Mouse (Mus musculus) liver, postnatal 0 days (tissue): ENCODE data around the gene Igsf9. TPM values are rescaled to one million over a fixed set of nuclear protein-coding genes. Genes with fewer than 3 reads are reported as not detected.

Experiments
- ATAC-seq: fragments of 200-750 bp; cut with Nextera tagmentation; 2 replicates; pipeline ENCODE4 v1.8.0; 2017; ENCODE audit warnings: mild to moderate bottlenecking, moderate library complexity
- DNase-seq: peaks from one replicate; pipeline ENCODE4 v3.0.0-alpha.2; 2016
- H3K27ac ChIP-seq: fragments of 300-500 bp; sonication (generic); 2 replicates; pipeline ENCODE4 v1.5.1; 2014; ENCODE audit warnings: antibody characterized with exemption, moderate library complexity, mild to moderate bottlenecking, low read depth
- H3K27me3 ChIP-seq: fragments of 300-500 bp; sonication (generic); 2 replicates; pipeline ENCODE4 v1.6.1; 2014; ENCODE audit warnings: low read length, control low read depth, mixed read lengths; ENCODE audit not compliant: insufficient read depth
- H3K36me3 ChIP-seq: fragments of 300-500 bp; sonication (generic); replicated peaks from 2 replicates; pipeline ENCODE4 v1.6.1; 2014; ENCODE audit warnings: mild to moderate bottlenecking, control low read depth, low read length, moderate library complexity, mixed read lengths; ENCODE audit not compliant: insufficient read depth
- H3K4me1 ChIP-seq: fragments of 300-500 bp; sonication (generic); 2 replicates; pipeline ENCODE4 v1.6.1; 2014; ENCODE audit warnings: antibody characterized with exemption, mild to moderate bottlenecking, control low read depth; ENCODE audit not compliant: insufficient read depth
- H3K4me2 ChIP-seq: fragments of 300-500 bp; sonication (generic); 2 replicates; pipeline ENCODE4 v1.6.1; 2014; ENCODE audit warnings: low read depth, mild to moderate bottlenecking, low read length, moderate library complexity, mixed read lengths
- H3K4me3 ChIP-seq: fragments of 300-500 bp; sonication (generic); 2 replicates; pipeline ENCODE4 v1.5.1; 2014; ENCODE audit warnings: low read depth, low read length
- H3K9ac ChIP-seq: fragments of 300-500 bp; sonication (generic); replicated peaks from 2 replicates; pipeline ENCODE4 v1.6.1; 2014; ENCODE audit warnings: mild to moderate bottlenecking, moderate library complexity
- H3K9me3 ChIP-seq: fragments of 300-500 bp; sonication (generic); 2 replicates; pipeline ENCODE4 v1.6.1; 2016; ENCODE audit warnings: mild to moderate bottlenecking, control low read depth, low read length, mixed read lengths
- CTCF ChIP-seq: sonication (generic); IDR thresholded peaks from 2 replicates; pipeline ENCODE4 v1.5.1; 2016; ENCODE audit warnings: antibody characterized with exemption, low read depth
- EP300 ChIP-seq: IDR thresholded peaks from 2 replicates; pipeline ENCODE4 v1.6.1; 2016; ENCODE audit warnings: antibody characterized with exemption, low read depth, mild to moderate bottlenecking
- WGBS: fragments of 180-500 bp; shearing (Covaris S2); extraction: QIAGEN DNeasy Blood & Tissue Kit; methylation state at CpG from one replicate; pipeline ENCODE4 v1.1.7; 2014; ENCODE audit not compliant: insufficient replicate concordance; 5-methylcytosine and 5-hydroxymethylcytosine counted together
- polyA plus RNA-seq: library from polyadenylated mRNA; unstranded; fragments of >200 nt; fragmentation: Nextera tagmentation; extraction: Ambion mirVana; gene quantifications from 2 replicates; pipeline ENCODE4 v1.2.1, GENCODE M21; 2015

The Igsf9 gene
- polyA plus RNA-seq, 1 experiment from 2014 or later = 0.73 TPM

DNA sequence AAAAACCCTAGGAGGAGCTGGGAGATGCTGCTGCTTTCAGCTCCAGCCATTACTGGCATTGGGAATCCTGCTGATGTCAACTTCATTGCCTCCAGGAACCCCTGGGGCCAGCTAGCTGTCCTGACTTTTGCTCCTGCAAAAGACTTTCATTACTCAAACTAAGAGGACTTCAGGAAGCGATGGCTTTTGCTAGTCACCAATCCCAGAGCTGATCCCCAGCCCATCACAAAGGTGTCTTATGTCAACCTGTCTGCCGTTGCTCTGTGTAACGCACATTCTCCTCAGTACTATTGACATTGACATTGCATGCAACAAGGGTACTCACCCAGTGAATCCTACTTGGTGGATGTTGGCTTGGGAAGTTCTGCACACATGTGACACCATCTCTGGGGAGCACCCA is 7.4 kb upstream of the Igsf9 start:
- H3K27me3 ChIP-seq = no peaks in the 10 kb centered on the region
- no peak for DNase-seq
- no peaks in the 10 kb centered on the region for H3K9me3 ChIP-seq
- 83% methylated on average over 3 of the region's 3 CpGs for WGBS
- H3K4me2 ChIP-seq = no peak overlapping the region
- no peak overlapping the region for H3K9ac ChIP-seq
- TF ChIP-seq EP300 = no peak
- no peak for TF ChIP-seq CTCF
- no peak for ATAC-seq
- peaks cover 19% of the 10 kb centered on the region for H3K4me1 ChIP-seq
- no peak overlapping the region for H3K4me3 ChIP-seq
- no peaks in the 10 kb centered on the region for H3K36me3 ChIP-seq
- no peak overlapping the region for H3K27ac ChIP-seq

DNA sequence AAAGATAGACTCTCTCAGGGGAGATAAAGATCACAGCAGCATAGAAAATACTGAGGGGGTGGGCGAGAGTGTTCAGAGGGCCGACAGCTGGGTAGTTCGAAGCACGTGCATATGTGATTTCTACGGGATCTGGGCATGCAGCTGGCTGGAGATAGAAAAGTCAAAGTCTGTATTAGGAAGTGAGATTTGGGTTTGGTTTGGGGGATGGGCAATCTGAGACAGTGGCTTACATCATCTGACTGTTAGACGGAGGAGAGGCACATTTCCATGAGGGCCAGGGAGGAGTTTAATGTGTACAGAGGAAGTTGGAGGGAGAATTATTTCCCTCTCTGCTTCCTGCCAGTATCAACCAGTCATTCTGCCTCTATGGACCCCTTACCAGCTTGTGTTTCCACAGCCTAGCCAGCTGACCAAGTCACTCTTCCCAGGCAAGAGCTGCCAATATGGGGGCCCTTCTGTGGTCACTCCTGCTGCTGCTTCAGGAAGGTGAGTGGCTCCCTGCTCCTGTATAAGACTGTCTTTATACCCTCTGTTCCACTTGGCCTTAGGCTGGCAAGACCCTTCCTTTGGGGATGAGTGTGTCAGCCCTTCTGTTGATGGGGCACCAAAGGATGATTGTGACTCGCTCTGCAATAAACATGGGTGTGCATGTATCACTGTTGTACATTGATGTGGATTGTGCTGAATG is 6.4 kb upstream of the Igsf9 start, which contains the start of gene Slamf9:
Gene Slamf9, plus strand, starts transcription at position 305 of the 688 bp plus-strand sequence.
- peak; percentile 79 for ATAC-seq
- Histone ChIP-seq H3K9ac (no peak within 1 kb of the TSS), H3K27me3 (no peaks in the 10 kb centered on the region), H3K4me3 (no peak within 1 kb of the TSS), H3K9me3 (no peaks in the 10 kb centered on the region), H3K4me2 (no peak within 1 kb of the TSS), H3K36me3 (no peaks in the 10 kb centered on the region), H3K27ac (0 out of 2 replicates have a peak within 1 kb of the TSS, but pooled peaks have one; percentile 34), H3K4me1 (peaks cover 15% of the 10 kb centered on the region)
- TF ChIP-seq CTCF = no peak
- TF ChIP-seq EP300 = no peak
- WGBS = 16% methylated on average over 7 of the region's 7 CpGs
- DNase-seq = peak; percentile 39

DNA sequence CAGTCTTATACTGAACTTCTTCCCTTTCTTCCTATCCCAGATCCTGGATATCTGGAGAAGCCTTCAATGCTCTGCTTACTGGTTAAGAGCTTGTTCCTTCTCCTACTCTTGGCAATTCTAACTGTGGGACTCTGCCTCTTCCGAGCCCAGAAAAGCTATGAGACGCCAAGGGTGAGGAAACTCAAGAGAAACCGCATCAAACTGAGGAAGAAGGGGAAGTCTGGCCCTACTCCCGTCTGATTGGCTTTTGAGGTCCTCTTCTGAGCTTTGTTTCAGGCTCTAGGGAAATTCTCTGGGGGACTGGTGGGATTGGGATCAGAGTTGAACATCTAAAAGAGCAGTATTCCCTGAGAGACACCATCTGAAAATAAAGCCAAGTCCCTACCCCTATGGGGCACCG is 3.6 kb upstream of the Igsf9 start:
- no peaks in the 10 kb centered on the region for H3K9me3 ChIP-seq
- no peak overlapping the region for H3K4me3 ChIP-seq
- ATAC-seq = no peak
- H3K4me1 ChIP-seq = peaks cover 29% of the 10 kb centered on the region
- TF ChIP-seq EP300 (no peak), CTCF (no peak)
- H3K27me3 ChIP-seq = no peaks in the 10 kb centered on the region
- no peak for DNase-seq
- no peak overlapping the region for H3K9ac ChIP-seq
- H3K36me3 ChIP-seq = no peaks in the 10 kb centered on the region
- WGBS = 34% methylated on average over 5 of the region's 5 CpGs
- no peak overlapping the region for H3K4me2 ChIP-seq
- no peak overlapping the region for H3K27ac ChIP-seq

DNA sequence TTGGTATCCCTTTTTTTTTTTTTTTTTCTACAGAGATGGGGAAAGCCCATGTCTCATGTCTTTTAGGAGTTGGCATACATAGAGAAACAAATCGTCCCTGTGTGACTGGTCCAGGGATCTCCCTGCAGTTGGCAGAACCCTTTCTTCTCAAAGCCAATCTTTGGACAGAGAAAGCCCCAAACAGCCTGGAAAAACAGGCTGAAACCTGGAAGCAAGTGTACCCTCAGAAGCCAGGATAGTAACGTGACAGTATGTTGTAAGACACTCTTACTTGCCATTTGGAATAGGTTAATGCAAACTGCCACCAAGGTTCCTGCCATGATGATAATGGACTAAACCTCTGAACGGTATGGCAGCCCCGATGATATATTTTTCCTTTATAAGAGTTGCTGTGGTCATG is 1.2 kb upstream of the Igsf9 start:
- Histone ChIP-seq H3K27me3 (no peaks in the 10 kb centered on the region), H3K4me3 (no peak overlapping the region), H3K9ac (no peak overlapping the region), H3K9me3 (no peaks in the 10 kb centered on the region), H3K27ac (no peak overlapping the region), H3K4me2 (no peak overlapping the region), H3K36me3 (no peaks in the 10 kb centered on the region), H3K4me1 (peaks cover 20% of the 10 kb centered on the region)
- ATAC-seq (no peak), DNase-seq (no peak)
- WGBS = 84% methylated on average over 4 of the region's 4 CpGs
- TF ChIP-seq EP300 (no peak), CTCF (no peak)

DNA sequence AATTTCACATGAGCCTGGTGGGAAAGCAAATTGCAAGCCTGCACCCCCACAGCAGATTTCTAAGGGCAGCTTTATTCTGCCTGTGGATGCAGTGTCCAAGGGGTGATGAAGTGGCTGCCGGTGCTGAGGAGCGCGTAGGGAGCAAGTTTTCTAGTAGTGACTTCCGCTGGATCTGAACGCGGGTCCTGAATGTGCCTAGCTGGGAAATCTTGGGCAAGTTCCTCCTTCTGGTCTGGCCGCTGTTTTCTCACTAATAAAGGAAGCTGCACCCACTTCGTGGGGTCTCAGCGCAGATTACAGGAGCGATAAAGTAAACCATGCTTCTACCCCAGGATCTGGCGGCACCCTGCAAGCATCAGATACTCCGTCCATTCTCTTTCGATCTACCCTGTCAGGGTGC is 477 bp upstream of the Igsf9 start:
- 6% methylated on average over 13 of the region's 13 CpGs for WGBS
- Histone ChIP-seq H3K4me3 (no peak overlapping the region), H3K27ac (no peak overlapping the region)

DNA sequence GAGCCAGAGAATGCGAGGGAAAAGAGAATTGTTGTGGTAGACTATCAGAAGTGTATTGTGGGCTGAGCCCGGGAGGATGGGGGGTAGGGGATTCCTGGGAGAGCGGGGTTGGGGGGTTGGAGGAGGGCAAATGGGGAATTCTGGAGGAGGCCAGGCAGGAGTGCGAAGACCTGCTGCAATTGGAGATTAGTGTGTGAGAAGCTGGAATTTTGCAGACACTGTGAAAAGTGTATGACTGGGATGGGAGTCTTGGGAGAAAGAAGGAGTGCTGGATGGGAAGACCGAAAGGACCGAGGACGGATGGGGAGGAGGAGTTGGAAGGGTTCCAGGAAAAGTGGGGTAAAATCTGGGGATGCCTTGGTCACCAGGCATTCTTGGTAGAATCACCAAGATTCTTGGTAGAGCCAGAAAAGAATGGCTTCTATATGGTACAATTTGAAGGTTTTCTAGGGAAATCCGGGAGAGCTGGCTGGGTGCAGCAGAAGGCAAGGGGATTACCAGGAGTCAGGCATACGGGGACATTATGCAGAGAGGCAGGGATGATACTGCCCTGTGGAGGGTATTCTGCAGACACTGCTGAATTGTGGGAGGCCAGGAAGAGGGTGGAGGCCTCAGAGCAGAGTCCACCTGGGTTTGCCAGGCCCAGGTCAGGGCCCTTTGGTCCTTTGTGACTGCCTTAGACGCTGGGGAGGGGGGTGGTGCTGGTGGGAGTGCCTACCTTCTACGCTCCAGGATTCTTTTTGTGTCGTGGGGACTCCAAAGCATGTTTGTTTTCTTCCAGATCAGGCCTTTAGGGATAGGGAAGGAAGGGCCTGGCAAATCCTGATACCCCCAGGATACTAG is 1.2 kb downstream of the Igsf9 start:
- Histone ChIP-seq H3K9ac (no peak overlapping the region), H3K4me2 (peak overlapping the region; percentile 64), H3K27me3 (no peaks in the 10 kb centered on the region), H3K36me3 (no peaks in the 10 kb centered on the region), H3K27ac (no peak overlapping the region), H3K9me3 (no peaks in the 10 kb centered on the region), H3K4me3 (peak overlapping the region; percentile 40), H3K4me1 (peaks cover 16% of the 10 kb centered on the region)
- TF ChIP-seq EP300 (no peak), CTCF (no peak)
- WGBS = 25% methylated on average over 12 of the region's 12 CpGs
- ATAC-seq (no peak), DNase-seq (no peak)

More for the DNA sequence above, 477 bp upstream of the Igsf9 start:
- TF ChIP-seq EP300 (no peak), CTCF (no peak)
- H3K27me3 ChIP-seq = no peaks in the 10 kb centered on the region
- ATAC-seq (no peak), DNase-seq (no peak)
- H3K36me3 ChIP-seq = no peaks in the 10 kb centered on the region
- H3K4me1 ChIP-seq = peaks cover 16% of the 10 kb centered on the region
- H3K9ac ChIP-seq = no peak overlapping the region
- no peaks in the 10 kb centered on the region for H3K9me3 ChIP-seq
- peak overlapping the region; percentile 64 for H3K4me2 ChIP-seq
